Mouse (Mus musculus) B cell, adult 67 days (primary cell): Measurements from ENCODE around the gene Olfr323. TPM values are rescaled to one million over a fixed set of nuclear protein-coding genes. Genes with fewer than 3 reads are reported as not detected.

ENCODE experiments used
- total RNA-seq, 2 experiments: library from RNA; stranded (reverse); gene quantifications; 4 replicates each; pipeline ENCODE4 v1.2.4; 2023

Gene Olfr323
- not detected for total RNA-seq

GRCm38 (mm10) chr11:58630401-58630800 is at the start of gene Olfr323:
Olfr323 (minus strand) TSS chr11:58630501.

GRCm38 (mm10) chr11:58658596-58658995 is 28.3 kb upstream of the Olfr323 start, which contains the start of gene Olfr322:
Olfr322 (plus strand) TSS chr11:58658782.

GRCm38 (mm10) chr11:58640272-58640867 is 10.1 kb upstream of the Olfr323 start, which contains the start of gene Trim58:
Trim58 (plus strand) TSS chr11:58640465.

GRCm38 (mm10) chr11:58615975-58616374 is 14.3 kb downstream of the Olfr323 start, which contains the start of gene 2210407C18Rik:
2210407C18Rik (minus strand) TSS chr11:58616075.

GRCm38 (mm10) chr11:58594814-58595213 is 35.5 kb downstream of the Olfr323 start, which contains the start of gene Olfr324:
Olfr324 (plus strand) TSS chr11:58595114.

GRCm38 (mm10) chr11:58577430-58577829 is 52.9 kb downstream of the Olfr323 start, which contains the start of gene Olfr325:
Olfr325 (plus strand) TSS chr11:58577730.

Other genes starting within 250 kb of the Olfr323 start
- not detected for gene 1810065E05Rik, start 209.4 kb downstream of the Olfr323 start, total RNA-seq
- gene Gm12253, start 197.9 kb downstream of the Olfr323 start, total RNA-seq = not detected
- gene Lypd9, start 177.6 kb downstream of the Olfr323 start, total RNA-seq = not detected
- gene Olfr30, start 168.2 kb downstream of the Olfr323 start, total RNA-seq = not detected
- gene Olfr332, start 137.9 kb downstream of the Olfr323 start, total RNA-seq = not detected
- not detected for gene Olfr331, start 127.9 kb downstream of the Olfr323 start, total RNA-seq
- not detected for gene Olfr330, start 95.7 kb downstream of the Olfr323 start, total RNA-seq
- gene Olfr329-ps, start 84.1 kb downstream of the Olfr323 start, total RNA-seq = not detected
- not detected for gene Olfr328, start 74.9 kb downstream of the Olfr323 start, total RNA-seq
- not detected for gene Olfr224, start 59.9 kb downstream of the Olfr323 start, total RNA-seq
- not detected for gene Olfr325, start 52.8 kb downstream of the Olfr323 start, total RNA-seq
- not detected for gene Olfr324, start 35.4 kb downstream of the Olfr323 start, total RNA-seq
- gene 2210407C18Rik, start 14.4 kb downstream of the Olfr323 start, total RNA-seq = not detected
- not detected for gene Trim58, start 10.0 kb upstream of the Olfr323 start, total RNA-seq
- not detected for gene Olfr322, start 28.3 kb upstream of the Olfr323 start, total RNA-seq
- gene Olfr320, start 50.6 kb upstream of the Olfr323 start, total RNA-seq = not detected
- not detected for gene Olfr319, start 68.7 kb upstream of the Olfr323 start, total RNA-seq
- gene Olfr318, start 93.5 kb upstream of the Olfr323 start, total RNA-seq = under 1 TPM; 0.67 to 0.86 TPM
- gene Olfr317, start 108.7 kb upstream of the Olfr323 start, total RNA-seq = not detected
- not detected for gene Olfr316, start 122.2 kb upstream of the Olfr323 start, total RNA-seq
- not detected for gene Olfr315, start 142.7 kb upstream of the Olfr323 start, total RNA-seq
- gene Olfr314, start 152.5 kb upstream of the Olfr323 start, total RNA-seq = not detected
- gene Fam183b, start 171.5 kb upstream of the Olfr323 start, total RNA-seq = not detected
- not detected for gene Olfr313, start 184.5 kb upstream of the Olfr323 start, total RNA-seq
- not detected for gene Olfr312, start 198.7 kb upstream of the Olfr323 start, total RNA-seq
- gene Olfr311, start 208.8 kb upstream of the Olfr323 start, total RNA-seq = not detected
- gene Gm12258, start 216.7 kb upstream of the Olfr323 start, total RNA-seq = 10 to 100 TPM in 1 of 2 experiments, 1 to 10 TPM in 1; 5.7 to 14.9 TPM
- gene 2810021J22Rik, start 236.7 kb upstream of the Olfr323 start, total RNA-seq = 10 to 100 TPM in 1 of 2 experiments, 1 to 10 TPM in 1; 8.1 to 10.5 TPM